Comparison of ENCODE assay signal across 8 mouse cellular contexts in the genomic region with DNA sequence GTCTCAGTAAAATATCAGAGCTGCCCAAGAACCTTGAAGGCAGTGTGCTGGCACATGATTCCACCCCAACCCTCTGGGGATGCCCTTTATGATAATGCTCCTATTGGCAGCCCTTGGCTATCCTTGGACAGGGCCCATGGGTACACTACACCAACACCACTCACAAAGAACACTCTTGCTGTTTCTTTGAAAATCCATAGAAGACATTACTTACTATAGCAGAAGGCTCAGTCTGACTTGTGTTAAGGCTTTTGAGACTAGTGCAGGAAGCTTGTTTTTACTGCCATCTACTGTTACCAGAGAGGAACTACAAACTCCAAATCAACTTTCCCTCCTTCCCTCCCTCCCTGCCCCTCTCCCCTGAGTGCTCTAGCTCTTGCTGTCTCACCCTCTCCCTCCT.
A peak's percentile ranks its signal among the peaks of the same experiment; 100 is the strongest.
DNase-seq lines count a peak whose midpoint lies in the region; ATAC-seq and TF ChIP-seq lines count a peak whose summit lies in the region.

No protein-coding gene starts in this region.

- ATAC-seq in hindbrain, embryonic 15.5 days (ENCODE audit: low FRiP score, low read depth): peak; percentile 93
- ATAC-seq in midbrain, embryonic 12.5 days (ENCODE audit: low FRiP score, low read depth): peak; percentile 85

- no peaks in the 10 kb centered on the region for H3K79me2 ChIP-seq in MEL (ENCODE audit: control insufficient read depth, insufficient read depth, low read length, poor library complexity)

- H3K27me3 ChIP-seq in MEL (ENCODE audit: control insufficient read depth in 1 of 2, insufficient read depth in 2 of 2, low read length in 2 of 2): no peaks in the 10 kb centered on the region
- H3K27me3 ChIP-seq in hindbrain, embryonic 15.5 days: no peaks in the 10 kb centered on the region
- H3K27me3 ChIP-seq in midbrain, embryonic 12.5 days: no peaks in the 10 kb centered on the region

- H3K9ac ChIP-seq in MEL (ENCODE audit: control insufficient read depth, low read depth, low read length, poor library complexity, severe bottlenecking): no peak overlapping the region
- no peak overlapping the region for H3K9ac ChIP-seq in hindbrain, embryonic 15.5 days
- no peak overlapping the region for H3K9ac ChIP-seq in midbrain, embryonic 12.5 days (replicated peaks)

- no peak for TF ChIP-seq EP300 in MEL (IDR thresholded peaks at IDR 0.05; ENCODE audit: low read depth in 1 of 2, low read length in 2 of 2)

- peak in 1 of 2 experiments; percentile 24 for DNase-seq in layer of hippocampus, adult 2 months (ENCODE audit: low spot score in 2 of 2)
- DNase-seq in layer of hippocampus, postnatal 36 days: no peak
- DNase-seq in MEL (ENCODE audit: low read depth, low spot score): peak; percentile 44
- DNase-seq in cerebellum, postnatal 25 days: peak; percentile 17 to 41
- DNase-seq in urinary bladder, postnatal 36 days (ENCODE audit: low spot score in 2 of 2): no peak
- DNase-seq in spleen, postnatal 36 days (ENCODE audit: low spot score in 2 of 2): no peak

- peak; percentile 94 for TF ChIP-seq CTCF in layer of hippocampus, adult 2 months (conservative IDR thresholded peaks at IDR 0.05)
- peak in 2 of 3 experiments; percentile 64 to 65; a peak in 4 of 6 replicates for TF ChIP-seq CTCF in MEL (IDR thresholded peaks at IDR 0.05 in 2 of 3, conservative IDR thresholded peaks at IDR 0.05 in 1 of 3; ENCODE audit: control insufficient read depth in 1 of 3, insufficient read depth in 1 of 3, low read depth in 2 of 3, low read length in 3 of 3, poor library complexity in 1 of 3, severe bottlenecking in 1 of 3)

- H3K9me3 ChIP-seq in MEL (replicated peaks; ENCODE audit: insufficient read depth, low read length): no peaks in the 10 kb centered on the region
- H3K9me3 ChIP-seq in hindbrain, embryonic 15.5 days: no peaks in the 10 kb centered on the region
- no peaks in the 10 kb centered on the region for H3K9me3 ChIP-seq in midbrain, embryonic 12.5 days

- peak; percentile 66 for TF ChIP-seq RAD21 in MEL (IDR thresholded peaks at IDR 0.05; ENCODE audit: low read depth, low read length)

- H3K27ac ChIP-seq in layer of hippocampus, adult 2 months: no peak overlapping the region
- H3K27ac ChIP-seq in MEL (ENCODE audit: control insufficient read depth, low read depth, low read length): no peak overlapping the region
- peak overlapping the region; percentile 62; the same call in 1 of the 2 replicates for H3K27ac ChIP-seq in hindbrain, embryonic 15.5 days (replicated peaks)
- no peak overlapping the region for H3K27ac ChIP-seq in midbrain, embryonic 12.5 days (replicated peaks)

- no peaks in the 10 kb centered on the region for H3K4me1 ChIP-seq in MEL (ENCODE audit: control insufficient read depth in 1 of 2, insufficient read depth in 2 of 2, low read length in 2 of 2)
- peaks cover 3% of the 10 kb centered on the region for H3K4me1 ChIP-seq in hindbrain, embryonic 15.5 days (replicated peaks)
- no peaks in the 10 kb centered on the region for H3K4me1 ChIP-seq in midbrain, embryonic 12.5 days

- no peak overlapping the region for H3K4me2 ChIP-seq in hindbrain, embryonic 15.5 days
- no peak overlapping the region for H3K4me2 ChIP-seq in midbrain, embryonic 12.5 days (replicated peaks)

- no peak overlapping the region for H3K4me3 ChIP-seq in layer of hippocampus, adult 2 months
- no peak overlapping the region for H3K4me3 ChIP-seq in MEL (ENCODE audit: control insufficient read depth in 1 of 2, insufficient read depth in 1 of 2, low read depth in 2 of 2, low read length in 2 of 2)
- H3K4me3 ChIP-seq in hindbrain, embryonic 15.5 days: no peak overlapping the region
- H3K4me3 ChIP-seq in midbrain, embryonic 12.5 days: no peak overlapping the region

- no peak for TF ChIP-seq POLR2A in MEL (IDR thresholded peaks at IDR 0.05; ENCODE audit: control insufficient read depth in 1 of 2, insufficient read depth in 1 of 2, low read depth in 1 of 2, low read length in 2 of 2, poor library complexity in 1 of 2)

- H3K36me3 ChIP-seq in MEL (ENCODE audit: control insufficient read depth in 1 of 2, insufficient read depth in 2 of 2, low read length in 2 of 2): no peaks in the 10 kb centered on the region
- no peaks in the 10 kb centered on the region for H3K36me3 ChIP-seq in hindbrain, embryonic 15.5 days
- H3K36me3 ChIP-seq in midbrain, embryonic 12.5 days: no peaks in the 10 kb centered on the region

TF ChIP-seq in MEL, 35 proteins besides CTCF, POLR2A, EP300 and RAD21:
- TF ChIP-seq KAT2A (conservative IDR thresholded peaks at IDR 0.05; ENCODE audit: low read depth, low read length) (no peak), ZC3H11A (IDR thresholded peaks at IDR 0.05; ENCODE audit: low read depth, low read length) (peak; percentile 54), MYC (IDR thresholded peaks at IDR 0.05; ENCODE audit: low read depth, low read length) (no peak), ZNF384 (IDR thresholded peaks at IDR 0.05; ENCODE audit: low read depth, low read length) (no peak), SMC3 (IDR thresholded peaks at IDR 0.05; ENCODE audit: low read depth, low read length) (peak; percentile 53)

Comparison
In these comparisons a context has a peak if more than half of its experiments do, and no peak if none do; other contexts are left out.
1. DNase-seq: peak in MEL (single experiment) and cerebellum, postnatal 25 days (2 of 2); none in layer of hippocampus, postnatal 36 days (0 of 2), urinary bladder, postnatal 36 days (0 of 2) and spleen, postnatal 36 days (0 of 2).